Mouse (Mus musculus) lung, embryonic 14.5 days (tissue): ENCODE measurements around the gene Hecw2. TPM values are rescaled to one million over a fixed set of nuclear protein-coding genes. Genes with fewer than 3 reads are reported as not detected.
A peak's percentile ranks its signal among the peaks of the same experiment; 100 is the strongest.

Experiments
- ATAC-seq: fragments of 200-750 bp; cut with Nextera tagmentation; 2 replicates; pipeline ENCODE4 v1.8.0; 2017; ENCODE audit warnings: mild to moderate bottlenecking, moderate TSS enrichment, moderate library complexity; ENCODE audit not compliant: insufficient read depth
- DNase-seq: peaks from one replicate; pipeline ENCODE4 v3.0.0-alpha.2; 2015
- H3K27ac ChIP-seq: fragments of 300-500 bp; sonication (generic); 2 replicates; pipeline ENCODE4 v1.5.1; 2014; ENCODE audit warnings: low read depth, mild to moderate bottlenecking, moderate library complexity
- H3K27me3 ChIP-seq: fragments of 300-500 bp; sonication (generic); 2 replicates; pipeline ENCODE4 v1.6.1; 2014; ENCODE audit warnings: low read length, control low read depth; ENCODE audit not compliant: insufficient read depth
- H3K36me3 ChIP-seq: fragments of 300-500 bp; sonication (generic); 2 replicates; pipeline ENCODE4 v1.6.1; 2014; ENCODE audit warnings: control low read depth; ENCODE audit not compliant: insufficient read depth
- H3K4me1 ChIP-seq: fragments of 300-500 bp; sonication (generic); 2 replicates; pipeline ENCODE4 v1.6.1; 2014; ENCODE audit warnings: antibody characterized with exemption, control low read depth; ENCODE audit not compliant: insufficient read depth
- H3K4me2 ChIP-seq: fragments of 300-500 bp; sonication (generic); 2 replicates; pipeline ENCODE4 v1.6.1; 2014; ENCODE audit warnings: mild to moderate bottlenecking
- H3K4me3 ChIP-seq: fragments of 300-500 bp; sonication (generic); 2 replicates; pipeline ENCODE4 v1.5.1; 2014; ENCODE audit warnings: low read depth, low read length
- H3K9ac ChIP-seq: fragments of 300-500 bp; sonication (generic); 2 replicates; pipeline ENCODE4 v1.6.1; 2014
- H3K9me3 ChIP-seq: fragments of 300-500 bp; sonication (generic); 2 replicates; pipeline ENCODE4 v1.6.1; 2016; ENCODE audit warnings: low read depth, low read length, control low read depth
- CTCF ChIP-seq: IDR thresholded peaks from 2 replicates; pipeline ENCODE4 v1.5.1; 2016; ENCODE audit warnings: antibody characterized with exemption, low read depth
- WGBS: fragments of 180-500 bp; shearing (Covaris S2); extraction: QIAGEN DNeasy Blood & Tissue Kit; methylation state at CpG from one replicate; pipeline ENCODE4 v1.1.7; 2014; 5-methylcytosine and 5-hydroxymethylcytosine counted together
- polyA plus RNA-seq: library from polyadenylated mRNA; unstranded; fragments of >200 nt; fragmentation: Nextera tagmentation; extraction: Ambion mirVana; gene quantifications from 2 replicates; pipeline ENCODE4 v1.2.1, GENCODE M21; 2014

Hecw2 gene
- polyA plus RNA-seq, 1 experiment from 2014 or later = 5.8 TPM

DNA sequence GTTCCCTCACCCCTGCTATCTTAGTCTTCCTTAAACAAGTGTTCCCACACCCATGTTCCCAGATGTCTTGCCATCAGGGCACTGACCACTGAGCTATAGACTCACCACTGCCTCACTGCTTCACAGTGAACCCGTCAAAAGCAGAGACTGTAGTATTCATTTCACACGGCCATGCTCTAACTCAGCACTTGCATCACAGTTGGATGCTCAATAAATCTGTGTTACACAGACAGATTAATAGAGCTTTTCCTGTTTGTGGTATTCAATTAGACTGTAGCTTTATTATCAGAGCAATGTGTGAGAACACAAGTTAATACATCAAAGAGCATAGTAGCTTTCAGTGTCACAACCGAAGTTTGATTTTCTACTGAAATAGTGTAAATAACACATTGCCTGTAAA, 330.9 kb downstream of the Hecw2 start:
- Histone ChIP-seq H3K27me3 (no peaks in the 10 kb centered on the region), H3K4me2 (no peak overlapping the region), H3K4me1 (no peaks in the 10 kb centered on the region), H3K27ac (no peak overlapping the region), H3K9me3 (no peaks in the 10 kb centered on the region), H3K36me3 (no peaks in the 10 kb centered on the region), H3K4me3 (no peak overlapping the region), H3K9ac (no peak overlapping the region)
- no peak for DNase-seq
- 83% methylated on average over 3 of the region's 3 CpGs for WGBS
- no peak for ATAC-seq
- no peak for TF ChIP-seq CTCF

GRCm38 (mm10) chr1:53860611-53861010, 334.4 kb downstream of the Hecw2 start:
- no peak for TF ChIP-seq CTCF
- WGBS = 77% methylated on average over 3 of the region's 3 CpGs

DNA sequence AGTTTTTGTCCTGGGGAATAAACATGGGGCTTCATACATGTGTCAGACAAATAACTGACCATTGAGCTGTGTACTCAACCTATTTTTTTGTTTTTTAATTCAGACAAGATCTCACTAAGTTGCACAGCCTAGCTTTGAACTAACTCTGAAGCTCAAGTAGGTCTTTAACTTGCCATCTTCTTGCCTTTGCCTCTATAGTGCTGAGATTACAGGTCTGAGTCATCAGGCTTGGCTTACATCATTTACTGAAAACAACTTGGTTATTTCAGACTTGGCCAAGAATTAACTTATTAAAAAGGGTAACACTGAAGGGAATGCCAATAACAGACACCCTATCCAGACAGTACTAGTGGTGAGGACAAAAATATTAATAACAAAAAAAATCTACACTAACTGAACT, 335.8 kb downstream of the Hecw2 start:
- Histone ChIP-seq H3K4me1 (no peaks in the 10 kb centered on the region), H3K4me3 (no peak overlapping the region), H3K27me3 (no peaks in the 10 kb centered on the region), H3K9me3 (no peaks in the 10 kb centered on the region), H3K36me3 (no peaks in the 10 kb centered on the region), H3K27ac (no peak overlapping the region), H3K4me2 (no peak overlapping the region), H3K9ac (no peak overlapping the region)
- no peak for TF ChIP-seq CTCF
- ATAC-seq (no peak), DNase-seq (no peak)

More at GRCm38 (mm10) chr1:53860611-53861010, 334.4 kb downstream of the Hecw2 start:
- H3K4me3 ChIP-seq = no peak overlapping the region
- DNase-seq (no peak), ATAC-seq (no peak)
- no peak overlapping the region for H3K9ac ChIP-seq
- H3K27me3 ChIP-seq = no peaks in the 10 kb centered on the region
- H3K4me2 ChIP-seq = no peak overlapping the region
- no peaks in the 10 kb centered on the region for H3K4me1 ChIP-seq
- no peak overlapping the region for H3K27ac ChIP-seq
- H3K36me3 ChIP-seq = no peaks in the 10 kb centered on the region
- no peaks in the 10 kb centered on the region for H3K9me3 ChIP-seq

- H3K27me3 ChIP-seq = no peaks in the 10 kb centered on the region
- H3K4me1 ChIP-seq = no peaks in the 10 kb centered on the region
- ATAC-seq = no peak
- H3K27ac ChIP-seq = no peak overlapping the region
- no peak overlapping the region for H3K9ac ChIP-seq
- H3K9me3 ChIP-seq = no peaks in the 10 kb centered on the region
- WGBS = 81% methylated on average over 7 of the region's 7 CpGs
- no peak overlapping the region for H3K4me2 ChIP-seq
- TF ChIP-seq CTCF = no peak
- H3K36me3 ChIP-seq = no peaks in the 10 kb centered on the region
- no peak overlapping the region for H3K4me3 ChIP-seq
- DNase-seq = no peak
Measured at GRCm38 (mm10) chr1:53856501-53857103, 338.4 kb downstream of the Hecw2 start.

GRCm38 (mm10) chr1:53855732-53856131, 339.2 kb downstream of the Hecw2 start:
- Histone ChIP-seq H3K36me3 (no peaks in the 10 kb centered on the region), H3K9ac (no peak overlapping the region), H3K4me3 (no peak overlapping the region), H3K9me3 (no peaks in the 10 kb centered on the region), H3K27ac (no peak overlapping the region), H3K4me2 (no peak overlapping the region), H3K4me1 (no peaks in the 10 kb centered on the region), H3K27me3 (no peaks in the 10 kb centered on the region)
- 83% methylated on average over 7 of the region's 7 CpGs for WGBS
- TF ChIP-seq CTCF = no peak
- DNase-seq = no peak
- ATAC-seq = no peak

DNA sequence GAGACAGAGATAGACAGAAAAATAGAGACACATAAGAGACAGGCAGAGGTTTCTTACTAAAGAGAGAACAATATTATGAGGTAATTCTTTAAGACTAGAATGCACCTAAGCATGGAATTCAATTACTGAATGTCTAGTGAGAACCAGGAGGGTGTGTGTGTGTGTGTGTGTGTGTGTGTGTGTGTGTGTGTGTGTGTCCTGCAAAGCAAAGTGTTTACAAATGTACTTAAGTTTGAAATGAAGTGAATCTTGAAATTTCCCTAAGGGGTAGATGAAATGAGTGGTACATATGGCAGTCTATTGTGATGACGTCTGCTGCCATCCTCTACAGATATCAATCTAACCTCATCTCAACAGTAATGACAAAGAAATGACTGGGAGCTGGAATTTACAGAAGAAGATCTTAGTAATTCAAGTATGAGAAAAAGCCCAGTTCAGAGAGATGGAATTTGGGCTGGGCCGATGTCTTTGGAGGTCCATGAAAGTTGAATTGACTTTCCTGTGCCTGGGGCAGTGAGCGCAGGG, 342.8 kb downstream of the Hecw2 start:
- H3K9me3 ChIP-seq = no peaks in the 10 kb centered on the region
- H3K4me2 ChIP-seq = no peak overlapping the region
- H3K36me3 ChIP-seq = no peaks in the 10 kb centered on the region
- H3K27ac ChIP-seq = no peak overlapping the region
- H3K4me3 ChIP-seq = no peak overlapping the region
- H3K9ac ChIP-seq = no peak overlapping the region
- no peaks in the 10 kb centered on the region for H3K27me3 ChIP-seq
- no peak for ATAC-seq
- TF ChIP-seq CTCF = no peak
- DNase-seq = no peak
- H3K4me1 ChIP-seq = 0 out of 2 replicates have a peak, but pooled peaks cover under 1% of the 10 kb centered on the region
- 75% methylated on average over 3 of the region's 3 CpGs for WGBS

GRCm38 (mm10) chr1:53851334-53851733, 343.6 kb downstream of the Hecw2 start:
- no peaks in the 10 kb centered on the region for H3K9me3 ChIP-seq
- 54% methylated on average over 8 of the region's 8 CpGs for WGBS
- peak; percentile 54 for DNase-seq
- H3K4me1 ChIP-seq = peaks cover 7% of the 10 kb centered on the region; the same call in 1 of the 2 replicates
- no peaks in the 10 kb centered on the region for H3K36me3 ChIP-seq
- ATAC-seq = no peak
- H3K4me2 ChIP-seq = no peak overlapping the region
- H3K9ac ChIP-seq = no peak overlapping the region
- H3K27me3 ChIP-seq = no peaks in the 10 kb centered on the region
- no peak overlapping the region for H3K27ac ChIP-seq
- no peak for TF ChIP-seq CTCF
- H3K4me3 ChIP-seq = no peak overlapping the region
